Mouse (Mus musculus) frontal cortex, postnatal 25 days (tissue): ENCODE data around the gene AI413582.
A peak's percentile ranks its signal among the peaks of the same experiment; 100 is the strongest.

Experiments used
- DNase-seq, 2 experiments: peaks; one replicate each; pipeline ENCODE4 v3.0.0; 2022; ENCODE audit warnings: low spot score in 2 of 2

The AI413582 gene

GRCm38 (mm10) chr17:27579816-27580215, 14.3 kb upstream of the AI413582 start:
- DNase-seq = no peak

- DNase-seq = no peak
Observed at GRCm38 (mm10) chr17:27578487-27578886, 12.9 kb upstream of the AI413582 start.

GRCm38 (mm10) chr17:27577468-27577867, 11.9 kb upstream of the AI413582 start:
- no peak for DNase-seq

DNA sequence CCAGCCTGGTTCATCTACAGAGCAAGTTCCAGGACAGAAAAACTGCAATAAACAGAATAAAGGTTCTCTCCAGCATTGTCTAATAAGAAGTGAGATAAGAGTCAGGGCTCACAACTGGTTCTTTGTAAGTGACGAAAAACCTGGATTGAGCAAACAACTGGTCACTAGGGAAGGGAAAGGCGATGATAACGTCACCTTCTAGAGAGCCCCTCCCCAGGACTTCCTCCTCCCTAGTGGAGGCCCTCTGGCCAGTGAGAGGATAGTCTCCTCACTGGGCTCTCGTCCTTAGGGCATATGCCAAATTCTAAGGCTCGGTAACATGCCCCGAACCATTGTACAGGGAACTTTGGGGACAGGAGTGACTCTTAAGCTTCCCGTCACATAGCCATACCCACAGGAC, 10.5 kb upstream of the AI413582 start:
- DNase-seq = no peak

DNA sequence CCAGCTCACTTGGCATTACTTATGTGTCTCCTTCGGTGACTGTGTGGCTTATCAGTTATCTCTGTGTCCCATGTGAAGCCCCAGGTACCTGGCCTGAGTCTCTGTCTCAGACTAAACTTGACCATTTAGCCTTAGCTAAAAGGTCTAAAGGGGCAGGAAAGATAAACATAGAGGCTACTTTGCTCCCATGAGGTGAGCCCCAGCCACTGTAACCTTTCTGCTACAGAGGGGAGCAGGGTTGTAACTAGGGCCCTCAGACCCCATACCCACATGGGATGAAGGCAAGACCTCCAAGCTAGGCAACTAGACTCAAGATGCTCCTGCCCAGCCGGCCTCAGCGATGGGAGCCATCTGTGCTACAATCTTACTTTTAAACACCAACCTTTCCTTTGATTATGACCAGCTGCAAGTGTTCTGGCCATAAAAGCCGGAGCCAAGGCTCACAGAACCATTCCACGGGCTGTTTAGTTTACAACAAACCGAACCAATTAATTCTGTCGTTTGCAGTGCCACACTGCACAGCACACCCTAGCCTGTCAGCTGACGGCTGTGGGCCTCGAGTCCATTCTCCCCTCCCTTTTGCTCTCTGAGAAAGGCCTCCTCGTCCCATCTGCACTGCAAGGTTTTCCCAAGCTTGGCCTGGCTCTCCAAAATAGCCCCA, 9.7 kb upstream of the AI413582 start:
- DNase-seq = no peak

- no peak for DNase-seq
Observed at GRCm38 (mm10) chr17:27574470-27575115, 9.0 kb upstream of the AI413582 start.

- DNase-seq = no peak
Observed at GRCm38 (mm10) chr17:27573772-27574320, 8.3 kb upstream of the AI413582 start.

DNA sequence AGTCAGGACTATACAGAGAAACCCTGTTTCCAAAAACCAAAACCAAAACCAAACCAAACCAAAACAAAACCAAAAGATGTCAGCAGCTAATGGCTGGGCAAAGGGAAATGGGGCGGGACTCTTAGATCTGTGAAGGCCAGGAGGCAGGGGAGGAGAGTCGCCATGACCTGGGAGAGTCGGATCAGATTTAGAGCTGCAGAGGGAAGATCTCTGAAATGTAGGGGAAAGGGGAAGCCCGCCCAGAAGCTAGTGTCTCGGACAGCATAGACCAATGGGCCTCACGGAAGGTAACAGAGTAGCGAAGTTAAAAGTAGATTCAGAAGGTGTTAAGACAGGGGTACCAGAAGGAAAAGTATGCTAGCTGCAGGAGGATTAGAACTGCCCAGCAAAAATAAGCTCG, 5.8 kb upstream of the AI413582 start:
- DNase-seq = no peak

DNA sequence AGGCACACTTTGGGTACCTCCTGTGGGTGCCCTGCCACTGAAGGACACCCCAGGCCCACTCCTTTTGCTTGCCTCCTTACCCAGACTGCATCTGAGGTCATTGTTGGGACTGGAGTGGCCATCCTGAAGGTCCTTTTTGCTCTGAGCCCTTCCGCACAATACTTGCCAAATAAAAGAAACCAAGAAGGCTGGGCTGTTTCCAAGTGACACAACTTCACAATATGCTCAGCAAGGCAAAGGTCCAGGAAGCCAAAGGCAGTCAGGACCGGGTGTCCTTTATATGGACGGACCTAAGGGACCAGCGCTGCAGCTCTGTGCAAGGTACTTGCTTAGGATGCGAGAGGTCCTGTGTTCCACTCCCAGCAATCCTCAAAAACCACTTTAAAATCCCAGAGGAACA, 2.7 kb upstream of the AI413582 start:
- DNase-seq = no peak

GRCm38 (mm10) chr17:27565942-27566267, 349 bp upstream of the AI413582 start:
- DNase-seq = no peak

DNA sequence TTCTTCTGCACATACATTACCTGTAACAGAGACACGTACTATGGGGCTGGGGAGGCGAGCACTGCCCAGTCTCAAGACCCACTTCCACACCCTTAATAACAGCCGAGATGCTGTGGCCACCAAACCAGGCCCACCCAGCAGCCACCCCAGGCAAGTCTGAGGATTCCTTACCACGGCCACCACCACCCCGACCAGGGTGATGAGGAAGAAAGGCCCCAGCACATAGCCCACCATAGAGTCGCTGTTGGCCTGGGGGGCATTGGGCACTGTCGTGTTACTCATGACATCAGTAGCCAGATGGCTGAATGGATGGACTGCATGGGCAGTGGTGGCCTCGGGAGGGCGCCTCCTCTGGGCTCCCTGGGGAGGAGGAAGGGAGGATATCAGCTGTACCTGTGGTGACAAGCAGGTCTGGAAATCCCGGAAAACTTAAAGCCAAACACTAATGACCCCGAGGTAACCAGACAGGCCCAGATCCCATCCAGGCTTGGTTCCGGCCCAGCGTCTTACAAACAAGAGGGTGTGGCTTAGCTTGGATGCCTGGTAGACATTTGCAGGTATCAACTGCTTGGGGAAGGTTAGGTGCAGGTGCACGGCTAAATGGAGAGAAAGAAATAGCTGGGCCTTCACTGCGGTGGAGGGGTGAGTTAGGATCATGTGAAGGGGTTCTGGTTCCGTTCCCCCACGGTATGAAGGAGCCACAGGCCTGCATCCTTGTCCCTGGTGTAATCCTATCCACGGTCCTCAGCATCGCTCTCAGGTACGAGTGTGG, 979 bp downstream of the AI413582 start:
- DNase-seq = no peak

- no peak for DNase-seq
Observed at GRCm38 (mm10) chr17:27563771-27564244, 1.7 kb downstream of the AI413582 start.

- DNase-seq = peak in 1 of 2 experiments; percentile 43
Observed at GRCm38 (mm10) chr17:27561809-27562526, 3.6 kb downstream of the AI413582 start.

- DNase-seq = no peak
Observed at GRCm38 (mm10) chr17:27560926-27561480, 4.6 kb downstream of the AI413582 start.

DNA sequence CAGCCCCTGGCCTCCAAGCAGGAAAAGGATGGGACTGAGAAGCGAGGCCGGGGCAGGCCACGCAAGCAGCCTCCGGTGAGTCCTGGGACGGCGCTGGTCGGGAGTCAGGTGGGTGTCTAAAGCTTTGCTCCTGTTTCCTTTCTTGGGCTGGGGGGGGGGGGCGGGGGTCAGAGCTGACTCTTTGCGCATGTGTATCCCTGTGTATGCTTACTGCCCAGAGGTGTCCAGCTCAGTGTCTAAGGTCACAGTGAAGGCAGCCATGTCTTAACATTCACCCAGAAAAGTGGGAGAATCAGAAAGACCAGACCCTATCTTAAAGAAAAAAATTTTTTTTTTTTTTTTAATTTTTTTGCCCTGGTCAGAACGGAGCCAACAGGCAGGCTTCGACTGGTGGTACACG, 6.0 kb downstream of the AI413582 start:
- no peak for DNase-seq

DNA sequence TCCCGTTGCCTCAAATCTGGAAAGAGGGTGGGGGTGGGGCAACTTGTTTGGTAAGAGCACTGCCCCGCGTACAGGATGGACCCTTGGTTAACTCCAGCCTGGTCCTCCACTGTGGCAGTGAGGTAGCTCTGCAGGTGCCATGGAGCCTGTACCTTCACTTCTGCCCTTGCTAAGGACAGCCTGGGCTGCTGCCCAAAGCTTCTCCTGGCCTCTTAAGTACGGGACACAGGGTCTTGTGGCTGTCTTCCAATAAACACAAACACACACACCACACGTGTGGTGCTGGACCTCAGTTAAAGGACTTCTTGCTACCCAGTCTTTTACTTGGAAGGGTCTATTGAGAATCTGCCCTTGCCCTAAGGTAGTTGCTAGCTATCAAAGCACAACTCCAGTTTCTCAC, 6.7 kb downstream of the AI413582 start:
- DNase-seq = no peak

GRCm38 (mm10) chr17:27557927-27558661, 7.5 kb downstream of the AI413582 start:
- DNase-seq = no peak

- DNase-seq = no peak
Observed at GRCm38 (mm10) chr17:27557181-27557926, 8.2 kb downstream of the AI413582 start.

DNA sequence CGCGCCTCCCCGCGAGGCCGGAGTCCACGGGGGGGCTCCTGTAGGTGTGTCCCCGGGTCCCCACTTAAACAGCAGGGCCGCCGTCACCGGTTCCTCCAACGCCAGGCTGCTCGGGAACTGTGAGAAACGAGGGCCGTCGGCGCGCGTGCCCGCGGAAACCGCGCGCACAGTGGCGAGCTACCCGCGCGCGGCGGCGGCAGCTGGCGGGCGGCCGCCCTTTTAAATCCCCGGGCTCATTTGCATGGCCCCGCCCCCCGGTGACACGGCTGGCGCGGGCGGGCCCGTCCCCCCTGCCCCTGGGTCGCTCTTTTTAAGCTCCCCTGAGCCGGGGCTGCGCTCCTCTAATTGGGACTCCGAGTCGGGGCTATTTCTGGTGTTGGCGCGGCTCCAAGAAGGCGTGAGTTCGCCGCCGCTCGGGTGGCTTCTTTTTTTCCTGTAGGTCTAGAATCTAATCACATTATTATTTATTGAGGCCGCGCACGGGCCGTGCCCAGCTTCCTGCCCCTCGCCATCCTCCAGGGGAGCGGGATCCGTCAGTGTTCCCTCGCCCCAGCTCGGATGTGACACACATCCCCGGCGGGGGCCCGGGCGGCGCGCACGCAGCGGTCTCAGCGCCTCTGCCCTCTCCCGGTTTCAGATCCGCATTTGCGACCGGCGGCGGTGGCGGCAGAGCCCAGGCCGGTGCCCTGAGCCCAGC, 9.1 kb downstream of the AI413582 start, which contains the start of gene Hmga1:
Hmga1 (plus strand) TSS at position 183 of the 697 bp plus-strand sequence.
- peak; percentile 64 for DNase-seq
